Mouse (Mus musculus) macrophage (primary cell): Measurements from ENCODE around the gene Tubgcp2. TPM values are rescaled to one million over a fixed set of nuclear protein-coding genes. Genes with fewer than 3 reads are reported as not detected.

Source experiments
- H3K27ac ChIP-seq: fragments of 350-480 bp; formaldehyde crosslinking; 2 replicates; pipeline ENCODE4 v1.9.0; 2021
- H3K36me3 ChIP-seq: fragments of 350-480 bp; formaldehyde crosslinking; 2 replicates; pipeline ENCODE4 v1.9.0; 2021; ENCODE audit errors: inconsistent target
- H3K4me3 ChIP-seq: fragments of 350-480 bp; formaldehyde crosslinking; 2 replicates; pipeline ENCODE4 v1.9.0; 2021; ENCODE audit errors: inconsistent target
- H3K79me2 ChIP-seq: fragments of 350-480 bp; formaldehyde crosslinking; 2 replicates; pipeline ENCODE4 v1.9.0; 2021; ENCODE audit errors: inconsistent target
- whole genome bisulfite sequencing: methylation state at CpG from one replicate; pipeline ENCODE4 v1.1.7; 2026; ENCODE audit warnings: inconsistent platforms; ENCODE audit not compliant: missing documents; 5-methylcytosine and 5-hydroxymethylcytosine counted together
- polyA plus RNA-seq: library from polyadenylated mRNA; stranded (reverse); fragments of 250-400 nt; gene quantifications from 3 replicates; pipeline ENCODE4 v1.2.4, GENCODE M21; 2018; ENCODE audit warnings: inconsistent platforms
- total RNA-seq, 78 experiments: library from RNA; depleted of rRNA; stranded (reverse); fragments of 250-400 nt; gene quantifications; 1 replicate in 9 of 78; 2 replicates in 24 of 78; 3 replicates in 43 of 78; 4 replicates in 2 of 78; pipeline ENCODE4 v1.2.4; 2018; ENCODE audit warnings: inconsistent platforms in 56 of 78

The Tubgcp2 gene
- total RNA-seq (2018; cell fraction: chromatin; rRNA removed): 10 to 100 TPM; 11.1 to 38.0 (median 25.2) TPM
- 10 to 100 TPM; 12.3 to 18.7 (median 14.6) TPM for total RNA-seq (2018; cell fraction: cytosol; rRNA removed)
- total RNA-seq (2018; cell fraction: nucleus; rRNA removed): 10 to 100 TPM in 24 of 26 experiments, 1 to 10 TPM in 2; 9.0 to 45.0 (median 18.9) TPM
- polyA plus RNA-seq: 12.5 to 29.2 TPM (median 21.1 TPM) in 3 replicates

DNA sequence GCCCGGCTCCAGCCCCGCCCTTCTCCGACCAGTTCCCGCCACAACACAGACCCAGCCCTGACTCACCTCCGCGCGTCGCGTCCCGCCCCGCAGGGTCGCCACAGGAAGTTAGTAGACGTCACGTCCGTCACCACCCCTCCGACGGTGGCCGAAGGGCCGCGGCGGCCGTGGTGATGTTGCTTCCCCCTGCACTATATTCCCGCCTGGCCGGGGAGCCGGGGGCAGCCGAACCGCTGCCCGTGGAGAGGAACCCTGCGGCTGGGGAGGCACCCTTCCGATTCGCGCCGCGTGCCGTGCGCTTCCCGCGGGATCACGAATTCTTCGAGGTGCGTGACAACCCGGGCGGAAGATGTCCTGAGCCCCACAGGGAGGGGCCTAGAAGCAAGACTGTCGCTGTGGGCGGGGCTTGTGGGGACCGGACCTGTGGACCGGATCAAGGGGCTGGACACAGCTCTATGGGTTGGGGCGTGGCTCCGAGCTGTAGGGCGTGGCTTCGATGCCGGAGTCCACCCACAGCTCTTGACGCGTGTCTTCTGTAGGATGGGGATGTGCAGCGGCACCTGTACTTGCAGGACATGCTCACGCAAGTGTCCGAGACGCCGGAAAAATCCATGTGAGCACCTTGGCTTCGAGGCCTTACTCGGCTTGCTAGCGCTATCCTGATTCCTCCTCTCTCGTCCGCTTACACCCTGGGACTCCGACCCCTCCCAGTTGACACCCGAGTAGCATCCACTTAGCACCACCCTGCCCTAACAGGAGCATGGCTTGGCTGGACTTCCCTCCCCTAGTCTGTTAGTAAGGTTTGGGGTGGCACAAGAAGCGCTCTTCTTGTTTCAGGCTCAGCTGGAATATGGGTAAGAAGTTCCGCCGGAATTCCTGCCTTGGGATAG is at the start of gene Tubgcp2, which contains the start of gene Zfp511:
Gene Tubgcp2, minus strand, starts transcription at position 389 of the 890 bp plus-strand sequence.
Gene Zfp511, plus strand, starts transcription at position 111 of the 890 bp plus-strand sequence.
- 2% methylated on average over 69 of the region's 69 CpGs for WGBS
- Histone ChIP-seq H3K36me3 (peaks cover 32% of the 10 kb centered on the region), H3K27ac (peak within 1 kb of the TSS; percentile 61), H3K79me2 (peaks cover 29% of the 10 kb centered on the region), H3K4me3 (peak within 1 kb of the TSS; percentile 88)

DNA sequence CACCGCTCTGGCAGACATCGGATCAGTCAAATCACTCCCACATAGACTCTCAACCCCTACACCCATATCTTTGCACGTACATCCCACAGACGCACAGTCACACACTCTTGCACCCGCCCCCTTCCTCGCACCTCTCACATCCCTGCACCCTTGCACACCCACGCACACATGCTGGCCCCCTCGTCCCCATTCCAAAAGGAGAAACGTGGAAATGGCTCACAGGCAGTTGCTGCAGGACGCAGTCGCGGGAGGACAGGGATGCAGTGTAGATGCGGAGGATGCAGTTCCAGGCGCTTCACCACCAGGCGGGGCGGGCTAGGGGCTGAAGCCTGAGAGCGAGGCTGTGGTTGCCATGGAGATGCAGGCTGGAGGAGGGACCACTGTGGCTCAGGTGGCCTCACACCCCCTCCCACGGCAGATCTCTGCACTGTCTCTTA is 45.8 kb upstream of the Tubgcp2 start, which contains the start of gene Caly:
Gene Caly, minus strand, starts transcription at position 307 of the 437 bp plus-strand sequence.
- Histone ChIP-seq H3K36me3 (no peaks in the 10 kb centered on the region), H3K79me2 (no peaks in the 10 kb centered on the region), H3K27ac (no peak within 1 kb of the TSS), H3K4me3 (no peak within 1 kb of the TSS)
- WGBS: 20% methylated on average over 14 of the region's 18 CpGs

DNA sequence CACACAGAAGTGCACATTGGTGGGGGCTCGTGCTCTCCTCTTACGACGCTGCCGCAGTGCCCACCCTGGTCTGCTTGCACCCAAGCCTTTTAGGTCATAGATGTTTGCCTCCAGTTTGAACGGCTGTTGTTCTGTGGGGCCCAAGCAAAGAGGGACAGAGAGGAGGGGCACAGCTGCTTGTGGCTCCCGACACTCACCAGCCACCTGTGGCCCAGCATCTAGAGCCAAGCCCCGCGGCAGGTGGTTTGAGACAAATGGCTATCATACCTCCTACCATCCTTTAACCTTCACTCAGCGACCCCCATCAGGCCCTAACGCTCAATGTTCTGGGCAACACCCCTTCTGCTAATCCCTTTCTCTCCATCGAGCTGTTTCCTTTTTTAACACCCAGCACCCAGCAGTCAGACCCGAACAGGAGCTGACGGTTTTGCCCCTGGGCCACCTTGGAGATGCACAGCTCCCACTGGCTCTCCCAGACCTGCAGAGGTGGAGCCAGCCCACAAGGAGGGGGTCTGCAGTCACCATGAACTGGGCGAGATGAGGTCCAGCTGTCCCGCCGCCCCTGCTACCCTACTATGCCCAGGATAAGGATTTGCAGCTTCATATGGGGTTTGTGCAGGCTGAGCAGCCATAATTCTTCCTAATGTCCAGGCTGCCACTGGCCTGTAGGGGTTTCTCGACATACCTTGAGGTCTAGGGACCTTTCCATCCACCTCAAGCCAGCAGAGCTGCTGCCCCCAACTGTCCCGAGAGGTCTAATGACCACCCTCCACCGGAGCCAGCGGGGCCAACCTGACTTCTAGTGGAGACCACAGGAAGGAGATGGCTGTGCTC is 45.2 kb upstream of the Tubgcp2 start:
- H3K36me3 ChIP-seq: no peaks in the 10 kb centered on the region
- no peak overlapping the region for H3K27ac ChIP-seq
- no peaks in the 10 kb centered on the region for H3K79me2 ChIP-seq
- 35% methylated on average over 20 of the region's 20 CpGs for WGBS
- no peak overlapping the region for H3K4me3 ChIP-seq

DNA sequence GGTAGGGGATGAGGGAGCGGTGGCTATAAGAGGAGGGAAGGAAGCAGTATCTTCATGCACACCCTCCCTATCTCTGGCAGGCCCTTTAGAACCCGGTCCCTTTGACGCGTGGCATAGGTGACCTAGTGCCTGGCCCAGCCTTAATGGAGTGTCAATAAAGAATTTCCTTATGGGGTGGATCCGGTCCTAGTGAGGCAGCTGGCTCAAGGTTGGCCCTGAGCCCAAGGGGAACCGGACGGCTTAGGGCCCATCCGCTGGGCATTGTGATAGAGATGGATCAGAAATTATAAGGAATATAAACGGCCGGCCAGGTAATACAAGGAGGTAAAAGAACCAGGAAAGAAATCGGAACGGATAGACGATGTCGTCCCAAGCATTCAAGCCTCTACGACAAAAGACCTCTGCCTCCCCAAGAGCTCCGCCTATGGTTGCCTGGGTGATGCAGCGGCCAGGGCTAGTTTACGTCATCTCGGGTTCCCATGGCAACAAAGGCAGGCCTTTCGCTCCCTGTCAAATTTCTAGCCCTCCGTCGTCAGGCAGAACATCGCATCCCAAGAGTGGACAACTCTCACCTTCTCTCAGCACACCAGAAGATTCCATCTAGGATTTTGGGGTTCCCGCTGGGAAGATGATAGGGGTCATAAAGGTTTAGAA is 44.2 kb upstream of the Tubgcp2 start:
- no peaks in the 10 kb centered on the region for H3K36me3 ChIP-seq
- no peaks in the 10 kb centered on the region for H3K79me2 ChIP-seq
- no peak overlapping the region for H3K27ac ChIP-seq
- H3K4me3 ChIP-seq: no peak overlapping the region
- WGBS: 7% methylated on average over 24 of the region's 24 CpGs

DNA sequence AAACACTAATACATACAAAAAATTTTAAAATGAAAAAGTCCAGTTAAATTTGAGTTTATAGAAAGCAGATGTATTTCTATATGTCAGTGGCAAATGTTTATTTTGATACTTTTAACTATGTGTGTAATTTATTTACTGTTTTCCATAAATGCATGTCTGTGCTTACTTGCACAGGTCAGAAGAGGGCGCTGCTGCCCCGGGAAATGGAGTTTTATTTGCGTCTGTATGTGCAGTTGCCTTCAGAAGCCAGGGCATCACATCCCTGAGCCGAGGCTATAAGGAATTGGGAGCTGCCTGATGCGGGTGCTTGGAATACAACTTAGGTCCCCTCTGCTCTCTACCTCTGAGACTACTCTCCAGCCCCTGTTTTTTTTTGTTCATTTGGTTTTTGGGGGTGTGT is 42.2 kb upstream of the Tubgcp2 start:
- no peaks in the 10 kb centered on the region for H3K79me2 ChIP-seq
- H3K36me3 ChIP-seq: no peaks in the 10 kb centered on the region
- WGBS: 11% methylated on average over 5 of the region's 5 CpGs

DNA sequence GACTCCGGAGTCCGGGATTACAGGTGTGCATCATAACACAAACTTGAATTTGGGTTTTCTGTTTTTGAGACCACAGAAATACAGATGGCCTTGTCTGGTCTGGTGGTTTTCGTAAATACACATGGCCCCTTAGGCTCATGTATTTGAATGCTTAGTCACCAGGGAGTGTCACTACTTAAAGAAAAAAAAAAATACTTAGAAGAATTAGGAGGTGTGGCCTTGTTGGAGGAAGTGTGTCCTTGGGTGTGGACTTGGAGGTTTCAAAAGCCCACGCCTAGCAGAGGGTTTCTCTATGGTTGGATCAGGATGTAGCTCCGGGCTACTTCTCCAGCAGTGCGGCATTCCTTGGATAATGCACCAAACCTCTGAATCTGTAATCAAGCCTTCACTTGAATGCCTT is 41.2 kb upstream of the Tubgcp2 start:
- Histone ChIP-seq H3K27ac (no peak overlapping the region), H3K36me3 (no peaks in the 10 kb centered on the region), H3K79me2 (no peaks in the 10 kb centered on the region), H3K4me3 (no peak overlapping the region)
- WGBS: 61% methylated on average over 6 of the region's 6 CpGs

More for the DNA sequence above, 42.2 kb upstream of the Tubgcp2 start:
- Histone ChIP-seq H3K4me3 (no peak overlapping the region), H3K27ac (no peak overlapping the region)

GRCm38 (mm10) chr7:140070042-140070711 is 33.7 kb upstream of the Tubgcp2 start:
- H3K79me2 ChIP-seq: no peaks in the 10 kb centered on the region
- WGBS: 40% methylated on average over 38 of the region's 39 CpGs
- no peak overlapping the region for H3K4me3 ChIP-seq
- H3K27ac ChIP-seq: no peak overlapping the region
- H3K36me3 ChIP-seq: no peaks in the 10 kb centered on the region

- H3K4me3 ChIP-seq: no peak overlapping the region
- no peaks in the 10 kb centered on the region for H3K36me3 ChIP-seq
- 70% methylated on average over 6 of the region's 6 CpGs for WGBS
- no peaks in the 10 kb centered on the region for H3K79me2 ChIP-seq
- no peak overlapping the region for H3K27ac ChIP-seq
Observed at GRCm38 (mm10) chr7:140067397-140067796, 30.9 kb upstream of the Tubgcp2 start.

DNA sequence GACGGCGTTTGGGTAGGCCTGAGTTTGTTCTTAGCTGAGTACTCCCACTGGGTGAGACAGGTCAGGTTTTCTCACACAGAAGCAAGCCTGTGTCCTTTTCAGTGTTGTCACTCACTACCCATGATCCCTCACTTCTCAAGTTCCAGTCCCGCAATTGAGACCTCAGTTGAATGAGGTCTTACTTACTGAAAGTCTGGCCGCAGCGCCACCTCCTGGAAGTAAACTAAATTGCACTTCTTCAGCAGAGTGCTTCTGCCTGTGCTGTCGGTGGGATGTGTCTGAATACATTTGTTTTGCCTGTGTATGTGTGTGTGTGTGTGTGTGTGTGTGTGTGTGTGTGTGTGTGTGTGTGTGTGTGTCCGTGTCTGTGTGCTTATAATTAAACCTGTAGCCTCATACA is 26.6 kb upstream of the Tubgcp2 start:
- Histone ChIP-seq H3K4me3 (no peak overlapping the region), H3K36me3 (no peaks in the 10 kb centered on the region), H3K79me2 (no peaks in the 10 kb centered on the region), H3K27ac (no peak overlapping the region)
- 27% methylated on average over 6 of the region's 7 CpGs for WGBS

DNA sequence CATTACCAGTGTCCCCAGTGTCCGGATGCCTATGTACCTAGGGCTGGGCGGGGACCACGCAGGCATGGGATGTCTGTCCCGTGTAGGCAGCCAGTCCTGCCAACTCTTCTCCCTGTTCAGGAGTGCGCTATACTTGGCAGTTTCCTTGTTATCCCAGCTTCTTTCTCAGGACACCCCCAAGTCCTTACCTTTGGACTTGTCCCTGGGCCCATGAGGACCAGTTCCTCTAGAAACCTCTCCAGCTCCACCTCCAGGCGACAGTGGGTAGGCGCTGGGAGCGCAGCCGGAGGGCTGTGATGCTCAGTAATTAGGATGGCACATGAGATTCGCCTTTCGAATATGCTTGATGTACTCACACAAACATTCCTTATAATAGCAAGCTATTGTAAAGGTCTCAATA is 25.8 kb upstream of the Tubgcp2 start:
- WGBS: 38% methylated on average over 11 of the region's 11 CpGs
- no peak overlapping the region for H3K27ac ChIP-seq
- no peaks in the 10 kb centered on the region for H3K79me2 ChIP-seq
- no peaks in the 10 kb centered on the region for H3K36me3 ChIP-seq
- H3K4me3 ChIP-seq: no peak overlapping the region

GRCm38 (mm10) chr7:140061832-140062130 is 25.3 kb upstream of the Tubgcp2 start:
- Histone ChIP-seq H3K36me3 (no peaks in the 10 kb centered on the region), H3K79me2 (no peaks in the 10 kb centered on the region), H3K4me3 (no peak overlapping the region), H3K27ac (no peak overlapping the region)
- WGBS: 25% methylated on average over 6 of the region's 6 CpGs

- Histone ChIP-seq H3K4me3 (no peak overlapping the region), H3K79me2 (no peaks in the 10 kb centered on the region), H3K27ac (no peak overlapping the region), H3K36me3 (no peaks in the 10 kb centered on the region)
- WGBS: 11% methylated on average over 42 of the region's 47 CpGs
Observed at GRCm38 (mm10) chr7:140060936-140061831, 24.7 kb upstream of the Tubgcp2 start.

- H3K36me3 ChIP-seq: no peaks in the 10 kb centered on the region
- no peak overlapping the region for H3K27ac ChIP-seq
- WGBS: 70% methylated on average over 4 of the region's 4 CpGs
- no peak overlapping the region for H3K4me3 ChIP-seq
- no peaks in the 10 kb centered on the region for H3K79me2 ChIP-seq
Observed at GRCm38 (mm10) chr7:140059601-140060000, 23.1 kb upstream of the Tubgcp2 start.
